Mouse (Mus musculus) bone marrow, adult 2 months (tissue): ENCODE data around the gene Eif2s3x.

ENCODE experiments used
- CTCF ChIP-seq: fragments of 200-500 bp; IDR thresholded peaks from 2 replicates; pipeline ENCODE4 v1.5.1; 2011; ENCODE audit warnings: low read length, control low read depth; ENCODE audit not compliant: control insufficient read depth, insufficient read depth
- POLR2A ChIP-seq: fragments of 200-500 bp; IDR thresholded peaks from 2 replicates; pipeline ENCODE4 v1.6.1; 2011; ENCODE audit warnings: low read depth, mild to moderate bottlenecking, control low read depth, low read length, borderline replicate concordance; ENCODE audit not compliant: control insufficient read depth

DNA sequence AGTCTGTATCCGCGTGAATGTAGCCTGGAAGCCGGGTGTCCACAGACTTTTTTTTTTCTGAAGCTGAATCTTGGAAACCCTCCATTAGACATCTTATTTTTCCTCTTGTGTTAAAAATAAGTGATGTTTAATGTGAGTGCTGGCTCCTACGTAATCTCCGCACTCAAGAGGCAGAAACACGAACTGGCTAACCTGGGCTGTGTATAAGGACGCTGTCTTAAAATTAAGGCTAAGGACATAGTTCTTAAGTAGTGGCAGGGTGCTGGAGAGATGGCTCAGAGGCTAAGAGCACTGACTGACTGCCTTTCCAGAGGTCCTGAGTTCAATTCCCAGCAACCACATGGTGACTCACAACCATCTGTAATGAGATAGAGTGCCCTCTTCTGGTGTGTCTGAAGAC lies 722 bp upstream of the Eif2s3x start:
- TF ChIP-seq CTCF (no peak), POLR2A (no peak)
